Mouse (Mus musculus) MN1 (cell line): ENCODE data around the gene Psmd3.
"Not testable (repeated sequence)": the region's sequence is repeated elsewhere in the genome, so short reads cannot be mapped to it uniquely, and the experiment has no call there.

Experiments
- DNase-seq: peaks from one replicate; pipeline ENCODE4 v3.0.0-alpha.2; 2016; ENCODE audit warnings: low spot score

Psmd3 gene

DNA sequence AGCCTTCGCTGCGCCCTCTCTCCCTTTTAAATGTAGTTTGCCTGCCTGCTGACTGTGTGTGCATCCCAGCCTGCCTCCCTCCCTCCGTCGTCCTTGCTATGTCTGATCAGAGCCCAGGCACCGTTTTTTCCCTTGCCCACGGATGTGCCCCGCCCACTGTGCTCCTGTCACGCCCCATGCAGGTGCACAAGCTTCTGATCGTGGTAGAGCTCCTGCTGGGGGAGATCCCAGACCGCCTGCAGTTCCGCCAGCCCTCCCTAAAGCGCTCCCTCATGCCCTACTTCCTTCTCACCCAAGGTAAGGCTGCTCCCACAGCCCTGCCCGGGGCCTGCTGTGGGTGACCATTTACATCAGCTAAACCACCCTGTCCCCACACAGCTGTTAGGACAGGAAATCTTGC lies 10.8 kb downstream of the Psmd3 start:
- no peak for DNase-seq

DNA sequence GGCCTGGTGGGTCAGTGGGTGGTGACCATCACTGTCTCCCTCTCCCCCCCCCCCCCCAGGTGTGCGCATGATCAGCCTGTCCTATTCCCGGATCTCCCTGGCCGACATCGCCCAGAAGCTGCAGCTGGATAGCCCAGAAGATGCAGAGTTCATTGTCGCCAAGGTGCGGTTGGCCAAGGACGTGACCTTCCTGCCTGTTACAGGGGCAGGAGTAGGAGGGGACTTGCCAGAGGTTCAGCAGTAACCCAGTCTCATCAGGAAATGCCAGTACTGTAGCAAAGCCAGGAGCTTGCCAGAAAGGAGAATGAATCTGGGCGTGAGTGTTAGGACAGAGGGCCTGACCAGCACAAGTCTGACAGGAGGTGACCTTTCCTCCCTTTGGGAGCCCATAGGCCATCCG lies 11.4 kb downstream of the Psmd3 start:
- DNase-seq, result no peak

DNA sequence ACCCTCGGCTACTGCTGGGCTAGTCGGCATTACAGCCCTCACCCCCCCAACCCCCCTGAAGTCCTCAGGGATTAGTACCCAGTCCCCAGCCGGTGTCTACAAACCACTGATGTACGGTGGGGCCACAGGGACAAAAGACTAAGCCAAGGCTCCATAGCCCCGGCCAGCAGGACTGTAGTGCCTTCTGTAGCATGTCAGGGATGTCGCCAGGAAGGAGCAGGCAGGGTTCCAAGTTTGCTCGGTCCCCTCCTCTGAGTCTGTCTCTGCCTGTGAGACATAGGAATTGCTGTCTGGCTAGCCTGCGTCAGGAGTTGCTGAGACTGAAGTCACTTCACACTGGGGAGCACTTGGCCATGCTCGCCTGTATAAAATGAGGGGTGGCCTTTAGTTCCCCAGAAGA lies 11.9 kb downstream of the Psmd3 start:
- peak; percentile 36 for DNase-seq

DNA sequence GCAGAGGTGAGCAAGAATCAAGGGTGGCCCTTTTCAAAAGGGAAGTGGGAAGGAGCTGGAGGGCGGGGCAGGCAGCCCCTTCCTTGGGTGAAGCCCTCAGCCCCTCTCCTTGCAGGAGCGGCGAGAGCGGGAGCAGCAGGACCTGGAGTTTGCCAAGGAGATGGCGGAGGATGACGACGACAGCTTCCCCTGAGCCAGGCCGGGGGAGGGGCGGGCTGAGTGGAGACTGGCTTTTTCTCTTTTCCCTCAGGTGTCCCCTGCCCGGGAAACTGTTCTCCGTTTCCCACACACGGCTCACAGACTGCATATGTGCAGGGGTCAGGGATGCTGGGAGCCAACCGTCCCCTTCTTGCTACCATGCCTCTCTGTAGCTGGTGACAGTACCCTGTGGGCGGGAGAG lies 13.1 kb downstream of the Psmd3 start:
- DNase-seq, result no peak

DNA sequence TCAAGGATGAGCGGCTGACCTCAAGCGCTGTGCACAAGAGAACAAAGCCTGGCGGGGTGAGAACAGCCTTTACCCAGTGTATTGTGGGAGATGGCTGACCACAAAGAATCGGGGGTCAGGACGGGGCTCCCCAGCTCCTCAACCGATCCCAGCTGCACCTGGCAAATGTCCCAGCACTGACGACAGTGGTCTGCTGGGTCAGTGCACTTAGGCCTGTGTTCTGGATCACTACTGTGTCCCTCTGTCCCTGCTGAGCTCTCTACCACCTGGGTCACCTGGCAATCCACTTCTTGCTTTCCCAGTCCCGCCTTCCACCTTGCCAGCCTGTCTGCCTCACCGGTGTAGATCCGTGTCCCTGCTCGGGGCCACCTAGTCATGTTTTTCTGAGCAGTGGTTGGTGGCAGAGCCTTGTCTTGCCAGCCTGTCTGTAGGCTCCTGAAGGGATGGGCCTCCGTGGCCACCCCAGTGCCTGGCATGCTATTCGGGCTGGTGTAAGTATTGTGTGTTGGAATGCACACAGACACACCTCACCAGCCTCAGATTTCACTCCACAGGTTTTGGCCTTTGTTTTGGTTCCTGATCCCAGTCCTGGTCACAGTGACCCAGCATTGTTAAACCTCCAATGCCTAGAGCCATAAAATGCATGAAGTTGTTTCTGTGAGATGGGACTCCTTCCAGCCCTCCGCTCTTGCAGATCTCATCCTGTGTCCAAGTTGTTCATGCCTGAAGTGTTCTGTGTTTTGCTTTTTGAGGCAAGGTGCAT lies 14.3 kb downstream of the Psmd3 start:
- DNase-seq, result no peak

DNA sequence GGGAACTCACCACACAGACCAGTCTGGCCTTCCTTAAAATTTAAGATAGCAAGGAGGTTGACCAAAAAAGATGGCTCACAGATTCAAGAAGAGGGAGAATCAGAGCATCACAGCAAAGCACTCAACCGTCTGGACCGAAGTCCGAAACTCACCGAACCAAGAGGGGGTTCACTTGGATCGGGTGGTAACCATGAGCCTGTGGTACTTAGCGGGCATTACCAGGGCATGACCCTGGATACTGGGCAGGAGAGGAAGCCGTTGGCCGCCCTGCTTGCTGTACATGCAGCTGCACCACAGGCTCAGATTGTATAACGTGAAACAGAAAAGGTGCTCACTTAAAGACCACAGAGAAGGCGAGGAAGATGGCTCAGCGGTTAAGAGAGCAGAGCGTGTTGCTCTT lies 14.9 kb downstream of the Psmd3 start:
- no peak for DNase-seq

DNA sequence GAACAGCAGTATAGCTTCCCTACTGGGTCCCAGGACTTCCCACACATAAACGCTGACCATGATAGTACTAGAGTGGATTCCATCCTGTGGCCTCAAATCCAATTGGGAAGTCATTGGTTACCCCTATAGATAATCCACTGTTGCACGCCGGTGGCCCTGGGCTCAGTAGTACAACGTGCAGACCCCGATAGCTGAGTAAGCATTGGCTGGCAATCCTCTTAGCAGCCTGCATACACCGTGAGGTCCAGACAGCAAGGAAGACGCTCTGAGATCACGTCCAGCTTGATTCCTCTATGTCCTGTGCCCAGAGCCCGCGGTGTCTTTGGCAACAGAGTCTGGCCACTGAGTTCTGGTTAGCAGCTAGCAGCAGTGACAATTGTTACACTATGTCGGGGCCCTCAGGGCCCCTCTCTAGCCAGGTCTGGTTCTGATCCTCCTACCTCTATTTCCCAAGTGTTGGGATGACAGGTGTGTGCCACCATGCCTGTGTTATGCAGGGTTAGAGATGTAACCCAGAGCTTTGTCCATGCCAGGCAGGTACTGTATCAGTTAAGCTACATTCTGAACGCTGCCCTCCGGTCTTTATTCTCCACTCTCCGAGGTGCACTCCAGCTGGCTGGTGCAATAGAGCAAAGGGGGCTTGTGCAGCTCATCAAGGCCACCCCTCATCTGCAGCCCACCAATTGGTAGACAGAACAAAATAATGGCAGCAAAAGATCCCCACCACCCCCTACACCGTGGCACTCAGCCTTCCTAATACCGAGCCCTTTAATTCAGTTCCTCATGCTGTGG lies 16.7 kb downstream of the Psmd3 start:
- no peak for DNase-seq

DNA sequence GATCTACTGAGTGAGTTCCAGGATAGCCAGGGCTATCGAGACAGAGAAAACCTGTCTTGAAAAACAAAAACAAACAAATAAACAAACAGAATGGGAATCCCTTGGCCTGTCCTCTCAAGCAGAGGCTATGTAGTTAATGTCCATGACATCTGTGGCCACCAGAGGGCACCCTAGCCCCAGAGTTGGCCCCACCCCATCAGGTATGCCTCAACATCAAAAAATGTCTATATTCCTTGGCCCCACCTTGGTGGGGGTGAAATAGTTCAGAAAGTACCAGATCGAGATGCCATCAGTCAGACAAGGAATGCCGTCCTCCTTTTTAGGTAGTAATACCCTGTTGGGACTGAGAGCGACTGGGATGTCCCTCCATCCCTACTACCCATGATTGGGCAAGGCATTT lies 17.6 kb downstream of the Psmd3 start:
- peak; percentile 67 for DNase-seq

DNA sequence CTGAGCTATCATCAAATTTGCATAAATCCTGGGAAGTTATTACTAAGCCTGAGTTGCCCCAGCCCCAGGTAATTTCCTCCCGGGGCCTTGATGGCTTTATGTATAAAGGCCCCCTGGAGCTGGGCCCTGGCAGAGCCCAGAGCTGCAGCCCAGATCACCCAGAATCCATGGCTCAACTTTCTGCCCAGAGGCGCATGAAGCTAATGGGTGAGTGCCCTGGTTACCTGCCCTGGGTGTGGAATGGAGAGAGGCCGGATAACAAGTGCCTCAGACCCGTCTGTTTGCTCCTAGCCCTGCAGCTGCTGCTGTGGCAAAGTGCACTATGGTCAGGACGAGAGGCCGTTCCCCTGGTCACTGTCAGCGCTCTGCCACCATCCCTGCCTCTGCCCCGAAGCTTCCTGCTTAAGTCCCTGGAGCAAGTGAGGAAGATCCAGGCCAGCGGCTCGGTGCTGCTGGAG lies 18.9 kb downstream of the Psmd3 start, which contains the start of gene Csf3:
Gene Csf3, plus strand, starts transcription at position 51 of the 458 bp plus-strand sequence.
- DNase-seq, result no peak

DNA sequence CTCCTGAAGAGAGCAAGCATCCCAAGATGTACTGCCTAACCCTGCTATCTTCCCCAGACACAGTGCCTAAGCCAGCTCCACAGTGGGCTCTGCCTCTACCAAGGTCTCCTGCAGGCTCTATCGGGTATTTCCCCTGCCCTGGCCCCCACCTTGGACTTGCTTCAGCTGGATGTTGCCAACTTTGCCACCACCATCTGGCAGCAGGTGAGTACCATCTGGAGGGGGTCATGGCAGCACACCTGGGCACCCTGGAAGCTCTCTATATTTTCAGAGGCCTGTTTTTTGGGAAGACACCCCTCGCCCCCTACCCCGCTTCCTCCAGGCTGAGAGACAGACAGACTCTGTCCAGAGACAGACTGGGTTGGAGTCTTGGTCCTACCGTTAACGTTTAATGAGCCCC lies 20.0 kb downstream of the Psmd3 start:
- no peak for DNase-seq

DNA sequence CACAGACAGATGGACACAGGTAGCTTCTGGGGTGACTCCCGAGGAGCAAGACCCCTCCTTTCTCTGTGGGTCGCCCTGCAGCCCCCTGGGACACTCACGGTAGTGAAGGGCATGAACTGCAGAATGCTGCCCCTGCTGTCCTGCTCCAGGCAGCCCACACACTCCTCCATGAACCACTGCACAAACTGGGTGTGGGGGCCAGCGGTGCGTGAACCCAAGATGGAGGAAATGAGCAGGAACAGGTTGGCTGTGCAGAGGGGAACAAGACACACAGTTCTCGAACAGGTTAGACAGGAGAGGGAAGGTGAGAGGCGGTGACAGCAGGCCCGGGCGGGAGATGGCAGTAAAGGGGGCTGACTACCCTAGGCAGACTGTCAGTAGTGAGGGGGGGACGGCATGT lies 22.7 kb downstream of the Psmd3 start:
- DNase-seq, result no peak

DNA sequence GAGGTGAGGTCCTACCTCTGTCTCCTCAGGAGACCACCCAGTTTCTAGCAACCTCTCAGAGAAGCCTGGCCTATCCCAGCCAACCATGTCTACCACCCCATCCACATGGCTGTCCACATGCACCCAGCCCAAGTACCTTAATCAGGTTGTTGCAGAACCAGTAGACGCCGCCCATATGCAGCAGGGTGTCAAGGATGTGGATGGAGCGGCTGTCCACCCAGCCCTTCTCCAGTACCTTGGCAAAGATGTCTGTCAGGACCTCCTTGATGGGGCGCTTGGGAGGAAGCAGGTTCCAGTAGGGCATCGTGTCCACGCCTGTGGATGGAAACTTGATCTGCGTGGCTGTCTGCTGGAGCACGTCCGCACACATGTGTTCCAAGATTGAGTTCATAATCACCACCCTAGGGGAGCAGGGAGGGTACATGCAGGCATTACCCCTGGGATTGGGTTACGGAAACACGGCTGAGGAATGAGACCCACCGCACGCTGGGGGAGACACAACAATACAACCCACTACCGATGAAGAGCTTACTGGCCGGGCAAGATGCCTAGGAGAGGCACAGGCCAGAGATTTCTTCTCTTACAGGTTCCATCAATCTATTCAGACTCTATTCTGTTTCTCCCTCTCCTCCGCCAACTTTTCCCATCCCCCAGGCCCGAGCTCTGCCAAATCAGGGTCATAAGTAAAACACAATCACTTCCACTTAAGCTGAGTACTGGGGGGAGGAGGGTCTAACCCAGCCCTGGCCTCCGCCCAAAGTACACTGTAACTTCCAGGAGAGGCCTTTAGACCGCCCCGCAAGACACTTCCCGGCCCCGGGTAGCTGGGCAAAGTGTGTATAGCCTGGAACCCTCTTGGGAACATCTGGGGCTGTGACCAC lies 25.3 kb downstream of the Psmd3 start:
- peak; percentile 53 for DNase-seq

DNA sequence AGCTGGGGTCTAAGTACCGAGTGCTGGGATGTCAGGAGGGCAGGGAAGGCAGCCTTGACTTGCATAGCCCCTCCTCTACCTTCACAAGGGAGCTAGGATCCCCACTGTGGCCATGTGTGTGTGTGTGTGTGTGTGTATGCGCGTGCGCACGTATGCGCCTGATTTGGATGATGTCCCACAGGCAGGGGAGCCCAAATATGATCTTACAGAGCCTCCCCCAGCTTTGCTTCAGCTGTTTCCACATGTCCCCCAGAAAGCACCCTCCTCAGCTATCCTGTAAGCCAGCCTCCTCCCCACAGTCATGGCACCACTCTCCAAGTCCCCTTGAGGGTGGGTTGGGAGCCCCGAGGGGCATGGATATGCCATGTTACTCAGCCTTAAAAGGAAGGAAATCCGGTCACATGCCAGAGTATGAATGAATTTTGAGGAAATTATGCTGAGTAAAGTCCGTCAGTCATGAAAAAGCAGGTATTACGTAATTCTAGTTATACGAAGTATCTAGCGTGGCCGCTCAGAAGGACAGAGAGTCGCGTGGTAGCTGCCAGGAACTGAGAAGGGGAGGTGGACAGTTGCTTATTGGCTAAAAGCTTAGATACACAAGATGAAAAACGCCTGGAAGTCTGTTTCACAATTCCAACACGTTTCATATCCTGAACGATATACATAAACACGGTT lies 26.1 kb downstream of the Psmd3 start:
- peak; percentile 33 for DNase-seq

DNA sequence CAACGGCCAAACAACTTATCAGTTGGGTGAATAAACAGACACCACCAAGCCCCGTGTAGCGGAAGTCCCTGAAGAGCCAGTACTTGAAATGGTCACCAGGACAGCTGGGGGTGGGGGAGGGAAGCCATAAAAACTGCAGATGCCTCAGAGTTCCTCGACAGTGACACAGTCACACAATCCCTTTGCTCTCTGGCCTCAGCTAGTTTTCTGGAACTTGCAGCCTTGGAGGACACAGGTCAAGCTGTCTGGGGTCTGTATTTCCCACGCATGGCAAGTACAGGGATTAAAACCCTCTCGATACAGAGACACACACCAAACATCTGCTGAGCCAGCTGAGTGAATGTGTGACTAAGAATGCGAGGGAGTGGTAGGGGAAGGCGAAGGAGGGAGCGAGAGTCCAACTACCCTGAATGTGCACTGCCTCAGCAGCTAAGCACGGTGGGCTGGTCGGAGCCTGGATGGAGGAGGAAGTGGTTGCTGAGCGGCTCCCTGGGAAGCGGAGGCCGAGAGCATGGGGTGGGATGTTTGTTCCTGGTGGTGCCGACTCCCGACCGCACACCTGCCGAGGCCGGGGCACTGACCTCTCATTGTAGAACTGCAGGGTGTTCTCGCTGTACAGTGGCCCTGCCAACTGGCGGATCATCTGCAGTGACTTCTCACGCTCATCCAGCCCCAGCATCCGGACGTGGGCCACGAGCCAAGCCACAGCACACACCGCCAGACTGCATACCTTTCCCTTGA lies 26.8 kb downstream of the Psmd3 start:
- peak; percentile 49 for DNase-seq

DNA sequence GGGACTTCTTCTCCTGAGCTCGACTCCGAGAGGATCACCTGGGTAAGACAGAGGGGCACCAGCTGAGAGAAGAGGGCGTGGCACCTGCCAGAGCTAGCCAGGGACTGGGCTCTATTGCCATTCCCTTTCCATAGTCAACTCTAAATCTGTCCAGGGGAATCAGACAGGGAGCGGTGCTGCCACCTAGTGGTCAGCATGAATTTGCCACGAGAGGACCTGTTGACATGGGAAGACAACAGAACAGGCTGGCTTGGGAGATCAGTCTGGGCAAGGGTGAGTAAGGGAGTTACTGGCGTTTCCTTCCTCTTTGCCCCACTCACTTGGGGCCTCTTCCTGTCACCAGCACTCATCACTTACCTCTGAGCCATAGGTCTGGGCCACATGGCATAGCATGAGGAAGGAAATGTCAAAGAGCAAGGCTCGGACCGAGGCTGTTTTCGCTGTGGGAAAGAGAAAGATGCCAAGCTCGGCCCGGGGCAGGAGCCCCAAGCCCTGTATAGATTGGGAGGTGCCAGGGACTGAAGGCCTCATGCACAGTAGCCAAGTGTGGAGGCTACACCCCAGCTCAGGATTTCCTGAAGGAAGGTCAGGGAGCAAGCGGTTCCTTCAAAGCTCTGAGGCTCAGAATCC lies 28.2 kb downstream of the Psmd3 start:
- DNase-seq, result peak; percentile 91

DNA sequence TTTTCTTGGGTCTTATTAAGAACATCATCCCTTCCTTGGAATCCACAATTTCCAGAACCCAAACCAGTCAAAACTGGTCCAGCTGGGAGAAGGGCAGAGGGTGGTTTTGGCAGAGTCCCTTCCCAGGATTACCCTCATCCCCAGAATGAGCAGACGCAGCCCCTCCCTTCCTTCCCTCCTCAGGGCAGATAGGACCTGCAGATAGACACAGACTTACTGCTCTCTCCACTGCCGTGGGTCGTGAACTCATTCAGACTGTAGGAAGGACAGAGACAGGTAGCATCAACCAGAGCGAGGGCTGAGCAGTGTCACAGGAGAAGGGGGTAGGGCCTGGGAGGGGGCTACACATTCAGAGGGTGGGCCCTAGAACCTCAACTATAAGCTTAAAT lies 28.7 kb downstream of the Psmd3 start:
- no peak for DNase-seq

DNA sequence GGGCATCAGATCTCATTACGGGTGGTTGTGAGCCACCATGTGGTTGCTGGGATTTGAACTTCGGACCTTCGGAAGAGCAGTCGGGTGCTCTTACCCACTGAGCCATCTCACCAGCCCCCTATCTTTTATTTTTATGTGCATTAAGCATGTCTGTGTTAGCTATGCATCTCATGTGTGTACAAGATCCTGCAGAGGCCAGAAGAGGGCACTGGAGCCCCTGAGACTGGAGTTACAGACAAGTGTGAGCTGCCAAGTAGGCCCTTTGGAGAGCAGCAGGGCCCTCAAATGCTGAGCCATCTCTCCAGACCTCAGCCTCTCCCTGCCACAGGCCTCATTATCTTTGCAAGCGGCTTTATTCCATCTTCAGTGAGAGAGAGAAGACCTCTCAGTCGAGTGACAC lies 29.7 kb downstream of the Psmd3 start:
- DNase-seq, result not testable (repeated sequence)

DNA sequence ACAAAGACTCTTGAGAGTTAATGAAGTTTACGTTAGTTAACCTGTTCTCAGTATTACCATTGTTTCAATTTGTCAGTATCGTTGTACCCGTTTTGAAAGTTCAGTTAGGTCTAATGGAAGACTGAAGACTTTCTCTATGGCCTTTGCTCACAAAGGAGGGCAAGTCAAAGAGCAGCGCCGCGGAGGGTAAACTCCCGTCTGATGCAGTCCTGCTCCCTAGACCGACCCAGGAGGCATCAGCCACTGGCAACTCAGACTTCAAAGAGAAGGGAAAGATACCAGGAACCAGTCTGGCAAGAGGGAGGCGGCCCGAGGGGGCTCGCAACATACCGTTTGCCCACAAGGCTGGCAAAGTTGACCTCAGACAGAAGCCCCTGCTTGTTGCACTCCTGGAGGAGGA lies 31.3 kb downstream of the Psmd3 start:
- DNase-seq, result no peak

DNA sequence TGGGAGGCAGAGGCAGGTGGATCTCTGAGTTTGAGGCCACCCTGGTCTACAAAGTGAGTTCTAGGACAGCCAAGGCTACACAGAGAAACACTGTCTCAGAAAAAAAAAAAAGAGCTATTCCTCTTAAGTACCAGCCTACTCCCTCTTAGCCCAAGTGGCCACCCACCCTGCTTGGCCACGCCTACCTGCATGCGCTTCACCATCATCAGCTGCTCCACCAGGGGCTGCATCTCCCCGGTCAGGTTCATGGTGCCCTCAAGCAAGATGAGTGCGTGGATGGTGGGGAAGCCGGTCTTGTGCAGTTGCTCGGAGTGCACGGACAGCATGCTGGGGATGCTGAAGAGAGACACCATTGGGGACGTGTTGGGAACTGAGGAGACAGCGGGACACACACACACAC lies 33.6 kb downstream of the Psmd3 start:
- DNase-seq, result no peak

DNA sequence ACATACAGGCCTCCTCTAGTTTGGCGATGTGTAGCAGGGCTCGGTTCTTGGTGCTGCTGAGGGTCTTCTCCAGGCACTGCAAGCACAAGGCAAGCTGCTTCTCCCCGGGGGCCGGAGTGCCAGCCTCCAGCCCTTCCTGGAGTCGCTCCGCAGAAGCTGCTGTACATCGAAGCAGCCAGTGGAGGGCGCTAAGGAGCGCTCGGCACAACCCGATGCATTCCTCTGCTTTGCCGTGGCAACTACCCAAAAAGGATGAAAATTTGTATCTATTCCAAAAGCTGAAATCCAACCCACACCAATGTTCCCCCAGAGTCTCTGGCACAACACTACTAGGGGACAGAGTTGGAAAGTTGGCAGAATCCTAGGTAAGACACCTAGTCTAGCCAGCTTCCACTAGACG lies 35.5 kb downstream of the Psmd3 start:
- peak; percentile 63 for DNase-seq

DNA sequence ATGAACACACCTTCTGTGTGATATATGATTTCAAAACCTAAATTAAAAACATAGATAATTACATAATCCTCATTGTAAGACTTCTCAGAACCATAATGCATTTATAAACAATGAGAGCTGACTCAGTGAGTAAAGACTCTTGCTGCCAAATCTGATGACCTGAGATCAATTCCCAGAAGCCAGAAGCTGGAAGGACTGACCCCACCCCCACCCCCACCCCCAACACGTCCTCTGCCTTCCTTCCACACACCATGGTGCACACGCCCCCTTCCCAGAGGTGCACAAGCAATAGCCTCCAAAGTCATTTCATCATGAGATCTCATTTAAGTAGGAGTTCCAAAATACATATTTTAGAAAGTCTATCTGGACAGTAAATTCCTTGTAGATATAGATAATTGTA lies 38.4 kb downstream of the Psmd3 start:
- DNase-seq, result no peak
